In the genomic region with DNA sequence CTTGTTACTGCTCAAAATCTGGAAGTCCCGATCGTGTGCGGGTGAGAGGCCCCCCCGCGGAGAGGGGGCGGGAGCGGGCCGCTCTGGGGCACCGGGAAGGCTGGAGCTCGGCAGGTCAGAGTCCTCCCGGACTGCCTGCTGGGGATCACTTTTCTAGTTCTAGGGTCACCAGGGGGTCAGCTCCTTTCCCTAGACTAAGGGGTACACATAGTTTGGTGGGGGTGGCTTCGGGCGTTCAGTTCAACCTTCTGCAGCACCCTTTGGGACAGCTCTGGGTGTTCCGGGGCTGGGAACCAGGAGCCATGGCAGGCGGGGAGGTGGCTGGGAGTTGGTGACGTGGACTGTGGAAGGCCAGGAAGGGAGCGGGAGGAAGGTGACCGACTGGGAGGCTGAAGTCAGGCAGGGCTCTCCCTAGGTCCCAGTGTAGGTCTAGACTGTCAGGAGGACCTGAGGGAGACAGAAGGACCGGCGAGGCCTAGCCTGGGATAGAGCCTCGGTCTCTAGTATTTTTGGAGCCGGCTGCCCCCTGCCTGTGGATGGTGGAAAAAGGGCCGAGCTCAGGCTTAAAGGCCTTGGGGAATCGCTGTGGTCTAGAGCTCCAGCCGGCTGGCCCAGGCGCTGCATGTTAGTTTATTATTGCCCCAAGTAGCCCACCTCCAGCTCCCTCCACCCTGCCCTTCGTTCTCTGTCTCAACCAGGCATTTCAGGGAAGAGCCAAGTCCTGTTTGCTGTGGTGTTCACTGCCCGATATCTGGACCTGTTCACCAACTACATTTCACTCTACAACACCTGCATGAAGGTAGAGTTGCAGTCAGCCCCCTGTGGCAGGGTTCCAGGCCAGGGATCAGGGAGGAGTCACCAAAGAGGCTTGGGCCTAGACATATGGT, we compare ENCODE assay signal across 8 mouse cellular contexts. TPM values are rescaled to one million over a fixed set of nuclear protein-coding genes. Genes with fewer than 3 reads are reported as not detected.
A peak's percentile ranks its signal among the peaks of the same experiment; 100 is the strongest.
DNase-seq lines count a peak whose midpoint lies in the region; ATAC-seq and TF ChIP-seq lines count a peak whose summit lies in the region.

No protein-coding gene starts in this region.

- H3K4me2 ChIP-seq in embryonic facial prominence, embryonic 11.5 days (ENCODE audit: low read depth, low read length): peak overlapping the region; percentile 91
- H3K4me2 ChIP-seq in liver, embryonic 16.5 days (ENCODE audit: low read depth, low read length): peak overlapping the region; percentile 80
- peak overlapping the region; percentile 75 for H3K4me2 ChIP-seq in neural tube, embryonic 11.5 days (ENCODE audit: low read depth)
- peak overlapping the region; percentile 85 for H3K4me2 ChIP-seq in stomach, postnatal 0 days (replicated peaks; ENCODE audit: low read depth)

- TF ChIP-seq CTCF in stomach, postnatal 0 days (IDR thresholded peaks at IDR 0.05; ENCODE audit: low read depth): peak; percentile 57

- H3K4me3 ChIP-seq in embryonic facial prominence, embryonic 11.5 days (ENCODE audit: low read depth, low read length): peak overlapping the region; percentile 85
- peak overlapping the region; percentile 77 for H3K4me3 ChIP-seq in liver, embryonic 16.5 days (ENCODE audit: low read depth, low read length)
- peak overlapping the region; percentile 88 for H3K4me3 ChIP-seq in neural tube, embryonic 11.5 days (ENCODE audit: low read depth, low read length)
- peak overlapping the region; percentile 89 for H3K4me3 ChIP-seq in stomach, postnatal 0 days (ENCODE audit: low read depth, low read length)

- H3K27me3 ChIP-seq in embryonic facial prominence, embryonic 11.5 days (ENCODE audit: control insufficient read depth, insufficient read depth, low read length): peaks cover 24% of the 10 kb centered on the region
- peaks cover 37% of the 10 kb centered on the region for H3K27me3 ChIP-seq in liver, embryonic 16.5 days (ENCODE audit: control insufficient read depth, insufficient read depth, low read depth, low read length)
- peaks cover 28% of the 10 kb centered on the region for H3K27me3 ChIP-seq in neural tube, embryonic 11.5 days (ENCODE audit: control insufficient read depth, insufficient read depth, low read length)
- H3K27me3 ChIP-seq in stomach, postnatal 0 days (ENCODE audit: control insufficient read depth, insufficient read depth, low read length): peaks cover 3% of the 10 kb centered on the region; the same call in 1 of the 2 replicates

- H3K9me3 ChIP-seq in embryonic facial prominence, embryonic 11.5 days (replicated peaks; ENCODE audit: control insufficient read depth, low read length): no peaks in the 10 kb centered on the region
- H3K9me3 ChIP-seq in liver, embryonic 16.5 days (replicated peaks; ENCODE audit: control insufficient read depth, low read length): no peaks in the 10 kb centered on the region
- no peaks in the 10 kb centered on the region for H3K9me3 ChIP-seq in neural tube, embryonic 11.5 days (ENCODE audit: control insufficient read depth, low read length)
- no peaks in the 10 kb centered on the region for H3K9me3 ChIP-seq in stomach, postnatal 0 days (ENCODE audit: control insufficient read depth, low read length)

- H3K36me3 ChIP-seq in embryonic facial prominence, embryonic 11.5 days (replicated peaks; ENCODE audit: control insufficient read depth, insufficient read depth, low read depth, low read length): peaks cover 8% of the 10 kb centered on the region; the same call in 1 of the 2 replicates
- peaks cover 21% of the 10 kb centered on the region for H3K36me3 ChIP-seq in liver, embryonic 16.5 days (ENCODE audit: control insufficient read depth, insufficient read depth)
- peaks cover 6% of the 10 kb centered on the region for H3K36me3 ChIP-seq in neural tube, embryonic 11.5 days (ENCODE audit: control insufficient read depth, insufficient read depth, low read length)
- H3K36me3 ChIP-seq in stomach, postnatal 0 days (ENCODE audit: control insufficient read depth, insufficient read depth, low read length): peaks cover 26% of the 10 kb centered on the region

- 3% methylated on average over 28 of the region's 28 CpGs for WGBS in embryonic facial prominence, embryonic 11.5 days
- WGBS in liver, embryonic 16.5 days (ENCODE audit: insufficient replicate concordance): 1% methylated on average over 28 of the region's 28 CpGs
- 3% methylated on average over 28 of the region's 28 CpGs for WGBS in neural tube, embryonic 11.5 days
- 2% methylated on average over 28 of the region's 28 CpGs for WGBS in stomach, postnatal 0 days

- H3K4me1 ChIP-seq in embryonic facial prominence, embryonic 11.5 days (ENCODE audit: control insufficient read depth, insufficient read depth, low read length): peaks cover 8% of the 10 kb centered on the region
- peaks cover 16% of the 10 kb centered on the region for H3K4me1 ChIP-seq in liver, embryonic 16.5 days (ENCODE audit: control insufficient read depth, low read depth, low read length)
- peaks cover 19% of the 10 kb centered on the region for H3K4me1 ChIP-seq in neural tube, embryonic 11.5 days (ENCODE audit: control insufficient read depth, insufficient read depth, low read length)
- peaks cover 3% of the 10 kb centered on the region for H3K4me1 ChIP-seq in stomach, postnatal 0 days (replicated peaks; ENCODE audit: control insufficient read depth, insufficient read depth)

- ATAC-seq in embryonic facial prominence, embryonic 11.5 days (replicated peaks; ENCODE audit: insufficient number of reproducible peaks, low FRiP score, low TSS enrichment, low read depth): peak; percentile 50
- peak; percentile 66 for ATAC-seq in liver, embryonic 16.5 days (ENCODE audit: low read depth)
- ATAC-seq in neural tube, embryonic 11.5 days (ENCODE audit: insufficient read depth, low FRiP score, low TSS enrichment): peak; percentile 28
- ATAC-seq in stomach, postnatal 0 days (ENCODE audit: low FRiP score, low TSS enrichment): peak; percentile 74

- peak overlapping the region; percentile 92 for H3K9ac ChIP-seq in embryonic facial prominence, embryonic 11.5 days (replicated peaks; ENCODE audit: low read length)
- peak overlapping the region; percentile 91 for H3K9ac ChIP-seq in liver, embryonic 16.5 days (ENCODE audit: low read depth, low read length)
- H3K9ac ChIP-seq in neural tube, embryonic 11.5 days (ENCODE audit: low read length): peak overlapping the region; percentile 95
- H3K9ac ChIP-seq in stomach, postnatal 0 days (ENCODE audit: low read length): peak overlapping the region; percentile 97

- H3K27ac ChIP-seq in embryonic facial prominence, embryonic 11.5 days (replicated peaks; ENCODE audit: low read depth, low read length): peak overlapping the region; percentile 89
- H3K27ac ChIP-seq in liver, embryonic 16.5 days (ENCODE audit: low read length): peak overlapping the region; percentile 90
- H3K27ac ChIP-seq in neural tube, embryonic 11.5 days (ENCODE audit: low read depth, low read length): peak overlapping the region; percentile 45
- peak overlapping the region; percentile 97 for H3K27ac ChIP-seq in stomach, postnatal 0 days (replicated peaks)

- TF ChIP-seq EP300 in stomach, postnatal 0 days (optimal IDR thresholded peaks at IDR 0.05): no peak

- peak; percentile 76 for DNase-seq in B cell, adult 2 months
- peak; percentile 82 for DNase-seq in adrenal gland, postnatal 14 days
- peak; percentile 66 for DNase-seq in embryonic facial prominence, embryonic 11.5 days (ENCODE audit: low spot score)
- DNase-seq in heart, adult 9 months (ENCODE audit: low spot score in 2 of 2): peak; percentile 48 to 60
- peak; percentile 60 to 65 for DNase-seq in kidney, adult 8-10 months
- peak; percentile 66 for DNase-seq in neural tube, embryonic 11.5 days (ENCODE audit: low spot score)
- DNase-seq in stomach, postnatal 0 days (ENCODE audit: low spot score): peak; percentile 73

RNA-seq across cellular contexts. Expression of gene Kdelr1, which starts 0.7 kb away (rescaled TPM):
- total RNA-seq in adrenal gland, postnatal 14 days (2021): 123 and 135 TPM in 2 replicates
- 85.2 and 85.7 TPM in 2 replicates for polyA plus RNA-seq in embryonic facial prominence, embryonic 11.5 days (2014; fragmentation: Nextera tagmentation; extraction: Ambion mirVana)
- polyA plus RNA-seq in liver, embryonic 16.5 days (2015; fragmentation: Nextera tagmentation; extraction: Ambion mirVana): 27.9 and 35.3 TPM in 2 replicates
- 75.4 and 86.4 TPM in 2 replicates for polyA plus RNA-seq in neural tube, embryonic 11.5 days (2014; fragmentation: Nextera tagmentation; extraction: Ambion mirVana)
- 49.8 and 54.6 TPM in 2 replicates for polyA plus RNA-seq in stomach, postnatal 0 days (2015; fragmentation: Nextera tagmentation; extraction: Ambion mirVana)

RNA-seq across cellular contexts. Expression of gene Grin2d, which starts 4.9 kb away (rescaled TPM):
- 0.93 and 1.2 TPM in 2 replicates for total RNA-seq in adrenal gland, postnatal 14 days (2021)
- polyA plus RNA-seq in embryonic facial prominence, embryonic 11.5 days (2014; fragmentation: Nextera tagmentation; extraction: Ambion mirVana): 0.13 and 0.18 TPM in 2 replicates
- 0.04 and 0.05 TPM in 2 replicates for polyA plus RNA-seq in liver, embryonic 16.5 days (2015; fragmentation: Nextera tagmentation; extraction: Ambion mirVana)
- polyA plus RNA-seq in neural tube, embryonic 11.5 days (2014; fragmentation: Nextera tagmentation; extraction: Ambion mirVana): 0.37 and 0.73 TPM in 2 replicates
- 0.35 and 0.38 TPM in 2 replicates for polyA plus RNA-seq in stomach, postnatal 0 days (2015; fragmentation: Nextera tagmentation; extraction: Ambion mirVana)

RNA-seq across cellular contexts. Expression of gene Syngr4, which starts 23.2 kb away (rescaled TPM):
- total RNA-seq in adrenal gland, postnatal 14 days (2021): 0.59 TPM in 1 of 2 replicates, not detected in the other
- 0.85 and 1.0 TPM in 2 replicates for polyA plus RNA-seq in embryonic facial prominence, embryonic 11.5 days (2014; fragmentation: Nextera tagmentation; extraction: Ambion mirVana)
- 0.71 and 0.95 TPM in 2 replicates for polyA plus RNA-seq in liver, embryonic 16.5 days (2015; fragmentation: Nextera tagmentation; extraction: Ambion mirVana)
- polyA plus RNA-seq in neural tube, embryonic 11.5 days (2014; fragmentation: Nextera tagmentation; extraction: Ambion mirVana): 0.59 and 0.82 TPM in 2 replicates
- 0.46 and 0.79 TPM in 2 replicates for polyA plus RNA-seq in stomach, postnatal 0 days (2015; fragmentation: Nextera tagmentation; extraction: Ambion mirVana)

RNA-seq across cellular contexts. Expression of gene Tmem143, which starts 23.4 kb away (rescaled TPM):
- total RNA-seq in adrenal gland, postnatal 14 days (2021): 80.0 and 80.8 TPM in 2 replicates
- polyA plus RNA-seq in embryonic facial prominence, embryonic 11.5 days (2014; fragmentation: Nextera tagmentation; extraction: Ambion mirVana): 2.7 and 3.9 TPM in 2 replicates
- polyA plus RNA-seq in liver, embryonic 16.5 days (2015; fragmentation: Nextera tagmentation; extraction: Ambion mirVana): 3.5 and 4.3 TPM in 2 replicates
- 2.8 and 3.9 TPM in 2 replicates for polyA plus RNA-seq in neural tube, embryonic 11.5 days (2014; fragmentation: Nextera tagmentation; extraction: Ambion mirVana)
- 3.1 and 3.2 TPM in 2 replicates for polyA plus RNA-seq in stomach, postnatal 0 days (2015; fragmentation: Nextera tagmentation; extraction: Ambion mirVana)

RNA-seq across cellular contexts. Expression of gene Grwd1, which starts 42.6 kb away (rescaled TPM):
- 28.0 and 29.9 TPM in 2 replicates for total RNA-seq in adrenal gland, postnatal 14 days (2021)
- 78.6 and 81.7 TPM in 2 replicates for polyA plus RNA-seq in embryonic facial prominence, embryonic 11.5 days (2014; fragmentation: Nextera tagmentation; extraction: Ambion mirVana)
- polyA plus RNA-seq in liver, embryonic 16.5 days (2015; fragmentation: Nextera tagmentation; extraction: Ambion mirVana): 19.2 and 20.9 TPM in 2 replicates
- 69.8 and 76.5 TPM in 2 replicates for polyA plus RNA-seq in neural tube, embryonic 11.5 days (2014; fragmentation: Nextera tagmentation; extraction: Ambion mirVana)
- polyA plus RNA-seq in stomach, postnatal 0 days (2015; fragmentation: Nextera tagmentation; extraction: Ambion mirVana): 25.6 and 25.7 TPM in 2 replicates

Comparison
In these comparisons a context has a peak if more than half of its experiments do, and no peak if none do; other contexts are left out.
1. Peak in every context shown above with its lines: DNase-seq, ATAC-seq, H3K4me3 ChIP-seq and H3K27ac ChIP-seq.
2. H3K27ac ChIP-seq: peak in every context shown above with its lines; median percentile 97 in stomach, postnatal 0 days; 90 in liver, embryonic 16.5 days; 89 in embryonic facial prominence, embryonic 11.5 days; 45 in neural tube, embryonic 11.5 days.